Mouse (Mus musculus) bone marrow, adult 2 months (tissue): ENCODE data around the gene Lrrc43. TPM values are rescaled to one million over a fixed set of nuclear protein-coding genes. Genes with fewer than 3 reads are reported as not detected.

Experiments
- H3K27ac ChIP-seq: fragments of 200-500 bp; 2 replicates; pipeline ENCODE4 v1.5.1; 2012; ENCODE audit warnings: low read depth, mild to moderate bottlenecking, control low read depth, inconsistent platforms, low read length; ENCODE audit not compliant: control insufficient read depth, poor library complexity, insufficient read depth
- H3K4me1 ChIP-seq: fragments of 200-500 bp; 2 replicates; pipeline ENCODE4 v1.6.1; 2011; ENCODE audit warnings: low read length; ENCODE audit not compliant: control insufficient read depth, insufficient read depth
- H3K4me3 ChIP-seq: fragments of 200-500 bp; replicated peaks from 2 replicates; pipeline ENCODE3; 2011; ENCODE audit warnings: mild to moderate bottlenecking, low read depth, low read length, control low read depth; ENCODE audit not compliant: control insufficient read depth
- CTCF ChIP-seq: fragments of 200-500 bp; IDR thresholded peaks from 2 replicates; pipeline ENCODE4 v1.5.1; 2011; ENCODE audit warnings: low read length, control low read depth; ENCODE audit not compliant: control insufficient read depth, insufficient read depth
- POLR2A ChIP-seq: fragments of 200-500 bp; IDR thresholded peaks from 2 replicates; pipeline ENCODE4 v1.6.1; 2011; ENCODE audit warnings: low read depth, mild to moderate bottlenecking, control low read depth, low read length, borderline replicate concordance; ENCODE audit not compliant: control insufficient read depth
- WGBS: fragments of 180-500 bp; shearing (Covaris S2); methylation state at CpG from one replicate; pipeline ENCODE4 v1.1.7; 2018; 5-methylcytosine and 5-hydroxymethylcytosine counted together
- polyA plus RNA-seq: library from polyadenylated mRNA; stranded (reverse); fragments of >200 nt; gene quantifications from 2 replicates; pipeline ENCODE4 v1.2.4, GENCODE M21; 2011; ENCODE audit warnings: low replicate concordance; ENCODE audit not compliant: missing spikeins, insufficient read depth, insufficient read length

The Lrrc43 gene
- not detected in 2 replicates for polyA plus RNA-seq

DNA sequence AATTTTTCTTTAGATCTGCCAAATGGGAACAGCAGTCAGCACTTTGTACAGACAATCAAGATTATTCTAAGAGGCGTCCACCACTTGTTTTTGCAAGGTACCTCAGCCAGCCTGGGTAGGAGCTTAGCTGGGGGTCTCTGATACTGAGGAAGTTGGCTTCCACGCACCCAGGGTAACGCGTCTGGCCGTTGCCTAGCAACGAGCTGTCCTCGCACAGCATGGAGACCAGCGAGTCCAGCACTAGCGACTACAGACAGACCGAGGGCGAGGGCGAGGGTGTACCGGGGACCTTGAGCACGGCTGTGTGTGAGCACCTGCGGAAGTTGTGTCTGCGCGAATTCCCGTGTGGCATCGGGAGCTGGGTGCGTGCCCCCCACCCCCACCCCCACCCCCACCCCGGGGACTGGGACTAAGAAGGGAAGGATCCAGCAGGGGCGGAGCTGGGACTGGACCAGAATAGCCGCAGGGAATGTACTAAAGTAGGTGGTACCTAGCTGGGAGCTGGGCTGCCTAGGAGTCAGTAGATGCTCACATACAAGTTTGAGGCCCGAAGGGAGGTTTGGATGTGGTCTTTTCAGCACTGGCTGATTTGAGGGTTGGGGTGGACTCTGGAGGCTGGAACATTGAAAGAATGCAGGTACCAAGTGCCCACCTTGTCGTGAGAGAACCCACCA, at the start of gene Lrrc43, which contains the start of gene Il31:
Gene Lrrc43, plus strand, starts transcription at position 194 of the 674 bp plus-strand sequence.
Gene Il31, minus strand, starts transcription at position 378 of the 674 bp plus-strand sequence.
- Histone ChIP-seq H3K27ac (no peak within 1 kb of the TSS), H3K4me1 (no peaks in the 10 kb centered on the region), H3K4me3 (no peak within 1 kb of the TSS)
- 16% methylated on average over 25 of the region's 25 CpGs for WGBS
- TF ChIP-seq POLR2A (0 out of 2 replicates have a peak, but pooled peaks have one; percentile 17), CTCF (no peak)

DNA sequence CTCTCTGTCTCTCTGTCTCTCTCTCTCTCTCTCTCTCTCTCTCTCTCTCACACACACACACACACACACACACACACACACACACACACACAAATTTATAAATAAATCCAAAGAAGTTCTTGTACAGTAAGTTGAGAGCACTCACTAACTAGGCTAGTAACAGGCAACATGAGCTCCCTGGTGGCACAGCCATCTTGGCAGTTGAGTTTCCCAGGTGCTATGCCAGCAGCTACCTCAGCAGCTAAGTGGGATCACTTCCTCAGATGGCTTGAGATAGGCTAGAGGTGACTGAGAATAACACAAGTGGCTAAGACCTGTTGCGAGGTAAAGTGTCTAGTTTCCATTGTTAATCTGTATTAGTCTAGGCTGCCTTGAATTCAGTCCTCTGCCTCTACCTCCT, 49.8 kb upstream of the Lrrc43 start:
- TF ChIP-seq CTCF: no peak
- TF ChIP-seq POLR2A: no peak
- 88% methylated on average over 1 of the region's 1 CpGs for WGBS
- Histone ChIP-seq H3K4me1 (no peaks in the 10 kb centered on the region; the same call in 1 of the 2 replicates), H3K4me3 (no peak overlapping the region), H3K27ac (no peak overlapping the region)

DNA sequence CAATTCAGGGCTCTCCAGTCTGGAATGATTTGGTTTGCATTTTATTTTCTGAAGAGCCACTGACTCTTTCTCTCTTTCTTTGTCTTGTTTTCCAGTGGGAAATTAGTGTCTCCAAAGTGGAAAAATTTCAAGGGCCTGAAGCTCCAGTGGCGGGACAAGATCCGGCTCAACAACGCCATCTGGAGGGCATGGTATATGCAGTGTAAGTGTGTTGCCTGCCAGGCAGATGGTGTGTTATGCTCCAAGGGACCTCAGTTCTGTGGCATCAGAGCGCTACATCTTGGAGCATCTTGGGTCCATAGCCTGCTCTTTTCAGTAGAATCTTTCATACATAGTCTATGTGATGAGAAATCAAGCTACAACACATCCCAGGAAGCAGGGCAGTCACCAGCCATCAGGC, 49.2 kb upstream of the Lrrc43 start:
- WGBS: 90% methylated on average over 4 of the region's 4 CpGs
- H3K27ac ChIP-seq: no peak overlapping the region
- TF ChIP-seq POLR2A: no peak
- TF ChIP-seq CTCF: peak; percentile 25; the same call in 1 of the 2 replicates
- H3K4me1 ChIP-seq: no peaks in the 10 kb centered on the region; the same call in 1 of the 2 replicates
- no peak overlapping the region for H3K4me3 ChIP-seq

DNA sequence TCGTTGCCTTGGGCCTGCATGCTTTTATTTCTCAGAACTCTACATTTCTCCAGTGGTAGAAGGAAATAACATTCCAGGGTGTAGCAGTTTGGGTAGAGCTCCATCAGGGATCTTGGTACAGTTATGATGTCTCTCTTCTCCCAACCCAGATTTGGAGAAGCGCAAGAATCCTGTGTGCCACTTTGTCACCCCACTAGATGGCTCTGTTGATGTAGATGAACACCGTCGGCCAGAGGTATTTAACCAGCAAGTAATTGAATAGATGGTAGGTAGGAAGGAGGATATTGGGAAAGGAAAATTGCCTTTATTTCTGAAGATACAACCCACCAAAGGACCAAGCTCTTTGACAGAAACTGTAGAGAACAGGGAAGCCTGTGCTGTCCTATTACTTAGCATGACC, 48.4 kb upstream of the Lrrc43 start:
- no peak overlapping the region for H3K4me3 ChIP-seq
- 85% methylated on average over 4 of the region's 4 CpGs for WGBS
- TF ChIP-seq CTCF (no peak), POLR2A (no peak)
- H3K27ac ChIP-seq: no peak overlapping the region
- H3K4me1 ChIP-seq: no peaks in the 10 kb centered on the region; the same call in 1 of the 2 replicates

DNA sequence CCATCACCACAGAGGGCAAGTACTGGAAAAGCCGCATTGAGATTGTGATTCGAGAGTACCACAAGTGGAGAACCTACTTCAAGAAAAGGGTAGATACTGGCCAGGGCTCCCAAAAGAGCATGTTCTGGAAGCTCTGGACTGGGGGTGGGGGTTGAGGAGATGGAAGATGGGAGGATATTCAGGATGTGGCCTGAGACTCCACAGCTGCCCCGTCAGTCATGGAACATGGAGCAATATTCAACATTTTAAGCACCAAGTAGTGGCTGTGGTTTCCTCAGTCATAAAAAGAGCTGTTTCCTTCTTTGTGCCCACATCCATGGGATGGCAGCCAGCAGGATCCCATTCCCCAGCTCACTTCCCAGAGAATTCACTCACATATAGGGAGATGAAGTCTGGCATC, 46.8 kb upstream of the Lrrc43 start:
- H3K27ac ChIP-seq: no peak overlapping the region
- no peak overlapping the region for H3K4me3 ChIP-seq
- WGBS: 76% methylated on average over 3 of the region's 3 CpGs
- H3K4me1 ChIP-seq: no peaks in the 10 kb centered on the region
- no peak for TF ChIP-seq POLR2A
- no peak for TF ChIP-seq CTCF

DNA sequence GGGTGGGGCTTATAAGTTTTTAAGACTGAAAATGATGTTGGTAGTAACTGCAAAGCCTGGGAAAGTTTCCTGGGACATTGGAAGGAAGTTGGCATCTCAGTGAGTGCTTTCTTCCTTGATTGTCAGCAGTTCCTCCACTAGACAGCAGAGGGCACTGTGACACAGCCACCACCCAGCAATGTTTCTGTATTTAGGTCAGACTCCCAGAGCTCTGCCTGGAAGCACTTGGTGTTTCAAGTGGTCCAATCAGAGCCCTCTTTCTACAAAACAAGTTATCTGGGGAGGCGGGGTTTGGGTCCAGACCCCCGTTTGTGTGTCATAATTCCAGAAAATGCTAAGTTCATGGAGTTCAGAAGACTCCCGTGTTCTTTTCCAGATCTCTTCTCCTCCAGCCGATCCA, 45.0 kb upstream of the Lrrc43 start:
- Histone ChIP-seq H3K27ac (no peak overlapping the region), H3K4me3 (no peak overlapping the region), H3K4me1 (no peaks in the 10 kb centered on the region)
- no peak for TF ChIP-seq POLR2A
- peak; percentile 90 for TF ChIP-seq CTCF
- 71% methylated on average over 4 of the region's 4 CpGs for WGBS

DNA sequence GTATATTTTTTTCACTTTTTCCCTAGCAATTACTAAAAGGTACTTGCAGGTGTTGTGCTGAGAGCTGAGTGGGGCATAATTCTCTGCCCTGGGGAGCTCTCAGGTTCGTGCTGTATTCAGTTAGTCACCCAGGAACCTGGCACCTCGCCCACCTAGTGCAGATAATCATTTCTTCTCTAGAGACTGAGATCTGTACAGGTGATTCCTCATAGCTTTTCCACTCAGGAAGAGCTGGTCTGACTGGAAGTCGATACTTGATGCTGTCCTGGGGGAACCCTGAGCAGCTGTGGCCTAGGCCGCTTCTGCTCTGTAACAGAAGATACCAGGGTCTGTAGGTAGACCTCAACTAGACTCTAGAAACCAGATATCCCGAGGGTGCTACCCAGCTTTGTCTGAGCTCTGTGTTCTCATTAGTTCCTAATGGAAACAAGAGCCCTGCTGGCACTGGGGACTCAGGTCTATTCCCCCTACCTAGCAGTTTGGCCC, 44.2 kb upstream of the Lrrc43 start:
- Histone ChIP-seq H3K27ac (no peak overlapping the region), H3K4me1 (no peaks in the 10 kb centered on the region), H3K4me3 (no peak overlapping the region)
- TF ChIP-seq POLR2A (no peak), CTCF (no peak)
- 84% methylated on average over 5 of the region's 5 CpGs for WGBS

DNA sequence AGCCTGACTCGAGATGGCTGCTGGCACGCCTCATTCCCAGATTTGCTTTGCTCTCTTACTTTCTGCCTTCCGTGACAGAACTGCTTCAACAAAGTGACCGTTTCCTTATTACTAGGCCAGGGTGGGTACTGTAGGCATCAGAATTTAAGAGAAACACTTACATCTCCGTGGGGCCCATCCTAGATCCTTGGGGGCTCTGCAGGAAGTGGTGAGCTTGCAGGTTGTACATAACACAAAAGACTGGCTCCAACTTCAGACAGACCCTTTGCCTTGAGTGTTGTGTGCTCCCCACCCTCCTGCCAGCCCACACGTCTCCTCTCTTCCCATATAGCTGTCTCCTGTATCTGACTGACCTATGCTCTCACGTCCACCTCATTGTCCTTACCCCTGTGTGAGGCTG, 37.2 kb upstream of the Lrrc43 start:
- no peak overlapping the region for H3K4me3 ChIP-seq
- H3K4me1 ChIP-seq: no peaks in the 10 kb centered on the region
- H3K27ac ChIP-seq: no peak overlapping the region
- 85% methylated on average over 7 of the region's 7 CpGs for WGBS
- TF ChIP-seq POLR2A (no peak), CTCF (no peak)
